Mouse (Mus musculus): ENCODE measurements around the gene Adora1.

GRCm38 (mm10) chr1:134211043-134211442 is 24.2 kb downstream of the Adora1 start:
- TF ChIP-seq CTCF (conservative IDR thresholded peaks at IDR 0.05; ENCODE audit: low read length) (no peak), POU5F1 (IDR thresholded peaks at IDR 0.05; ENCODE audit: borderline replicate concordance, low read length) (no peak), NANOG (IDR thresholded peaks at IDR 0.05; ENCODE audit: borderline replicate concordance, low read length) (no peak)

Data from E14TG2a.4 (cell line).